ENCODE assay signal across 8 mouse cellular contexts in the genomic region with DNA sequence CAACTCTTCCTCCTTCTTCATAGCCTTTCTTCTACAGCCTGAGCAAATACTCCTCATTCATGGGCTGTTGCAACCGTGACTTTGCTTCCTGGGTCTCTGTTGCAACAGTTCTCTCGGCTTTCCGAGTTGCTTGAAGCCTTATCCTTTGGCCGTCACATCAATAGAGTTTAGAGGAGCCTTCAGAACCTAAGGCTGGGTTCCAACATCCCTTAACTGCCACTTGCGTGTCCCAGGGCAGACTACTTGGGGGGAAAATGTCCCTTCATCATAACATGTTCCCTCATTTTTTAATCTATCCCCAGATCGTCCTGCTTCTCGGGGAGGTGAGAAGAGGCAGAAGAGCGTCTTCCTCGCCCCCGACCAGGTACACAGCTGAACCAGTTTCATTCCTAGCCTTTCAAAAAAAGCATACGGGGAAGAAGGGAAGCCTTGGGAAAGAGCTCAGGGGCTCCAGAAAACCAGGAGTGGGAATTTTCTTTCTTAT. TPM values are rescaled to one million over a fixed set of nuclear protein-coding genes. Genes with fewer than 3 reads are reported as not detected.
DNase-seq lines count a peak whose midpoint lies in the region; ATAC-seq and TF ChIP-seq lines count a peak whose summit lies in the region.

No protein-coding gene starts in this region.

- under 1% methylated on average over 11 of the region's 11 CpGs for WGBS in kidney, embryonic 16.5 days
- 1% methylated on average over 11 of the region's 11 CpGs for WGBS in small intestine, adult 2 months

- H3K9ac ChIP-seq in kidney, embryonic 16.5 days (replicated peaks; ENCODE audit: low read length) = peak overlapping the region; percentile 87

- H3K4me1 ChIP-seq in kidney, embryonic 16.5 days (ENCODE audit: insufficient read depth, low read length) = peaks cover 36% of the 10 kb centered on the region
- H3K4me1 ChIP-seq in small intestine, adult 2 months (ENCODE audit: control insufficient read depth, insufficient read depth, insufficient read length, low read length) = peaks cover 4% of the 10 kb centered on the region; the same call in 1 of the 2 replicates

- no peak for TF ChIP-seq CTCF in brain, embryonic 14.5 days (IDR thresholded peaks at IDR 0.05; ENCODE audit: borderline replicate concordance, extremely low read depth, insufficient read depth, insufficient read length)
- TF ChIP-seq CTCF in small intestine, adult 2 months (IDR thresholded peaks at IDR 0.05; ENCODE audit: extremely low read depth, insufficient read length, insufficient replicate concordance, low read depth, low read length) = no peak

- peak overlapping the region; percentile 99 for H3K27ac ChIP-seq in kidney, embryonic 16.5 days (ENCODE audit: low read length)
- H3K27ac ChIP-seq in small intestine, adult 2 months (ENCODE audit: insufficient read depth, low read depth, low read length) = peak overlapping the region; percentile 88

- peak; percentile 37 for DNase-seq in layer of hippocampus, adult 11-12 months (ENCODE audit: low spot score)
- no peak for DNase-seq in layer of hippocampus, adult 9-10 months (ENCODE audit: low spot score)
- peak; percentile 64 for DNase-seq in brain, embryonic 14.5 days (ENCODE audit: low read depth)
- DNase-seq in heart, adult 11 months = peak; percentile 95
- peak; percentile 72 for DNase-seq in lung, postnatal 10 days
- no peak for DNase-seq in right cerebral cortex, adult 18-20 months

- no peaks in the 10 kb centered on the region for H3K27me3 ChIP-seq in kidney, embryonic 16.5 days (ENCODE audit: insufficient read depth, low read length)
- no peaks in the 10 kb centered on the region for H3K27me3 ChIP-seq in small intestine, adult 2 months (ENCODE audit: control insufficient read depth, insufficient read depth, low read length)

- H3K4me3 ChIP-seq in kidney, embryonic 16.5 days (ENCODE audit: low read length) = peak overlapping the region; percentile 67
- peak overlapping the region; percentile 85 for H3K4me3 ChIP-seq in small intestine, adult 2 months (ENCODE audit: low read depth, low read length)

- no peak for ATAC-seq in kidney, embryonic 16.5 days (ENCODE audit: low FRiP score, low TSS enrichment)

- no peaks in the 10 kb centered on the region for H3K36me3 ChIP-seq in kidney, embryonic 16.5 days (ENCODE audit: insufficient read depth, low read length)
- H3K36me3 ChIP-seq in small intestine, adult 2 months (ENCODE audit: control insufficient read depth, insufficient read depth, low read length) = peaks cover 1% of the 10 kb centered on the region; the same call in 1 of the 2 replicates

- peak overlapping the region; percentile 80 for H3K4me2 ChIP-seq in kidney, embryonic 16.5 days (replicated peaks; ENCODE audit: low read depth, low read length)

- no peak for TF ChIP-seq POLR2A in brain, embryonic 14.5 days (IDR thresholded peaks at IDR 0.05; ENCODE audit: borderline replicate concordance, extremely low read depth, insufficient read depth, insufficient read length, poor library complexity, severe bottlenecking)
- TF ChIP-seq POLR2A in small intestine, adult 2 months (IDR thresholded peaks at IDR 0.05; ENCODE audit: low read depth, low read length) = no peak

- H3K9me3 ChIP-seq in kidney, embryonic 16.5 days (ENCODE audit: low read length) = no peaks in the 10 kb centered on the region

RNA-seq across cellular contexts. Expression of a gene that starts 0.5 kb away (rescaled TPM):
- polyA plus RNA-seq in brain, embryonic 14.5 days (2012; rRNA removed) = 64.6 and 72.9 TPM in 2 replicates
- polyA plus RNA-seq in kidney, embryonic 16.5 days (2015; fragmentation: Nextera tagmentation; extraction: Ambion mirVana) = 25.8 and 27.4 TPM in 2 replicates
- 4.4 and 11.5 TPM in 2 replicates for polyA plus RNA-seq in small intestine, adult 2 months (2012; rRNA removed)

RNA-seq across cellular contexts. Expression of a gene that starts 1.3 kb away (rescaled TPM):
- 48.7 and 53.3 TPM in 2 replicates for polyA plus RNA-seq in brain, embryonic 14.5 days (2012; rRNA removed)
- polyA plus RNA-seq in kidney, embryonic 16.5 days (2015; fragmentation: Nextera tagmentation; extraction: Ambion mirVana) = 55.8 and 57.0 TPM in 2 replicates
- polyA plus RNA-seq in small intestine, adult 2 months (2012; rRNA removed) = 58.5 and 89.2 TPM in 2 replicates

RNA-seq across cellular contexts. Expression of a gene that starts 24.6 kb away (rescaled TPM):
- 1.4 and 1.6 TPM in 2 replicates for polyA plus RNA-seq in brain, embryonic 14.5 days (2012; rRNA removed)
- polyA plus RNA-seq in kidney, embryonic 16.5 days (2015; fragmentation: Nextera tagmentation; extraction: Ambion mirVana) = 8.6 and 9.4 TPM in 2 replicates
- 0.52 and 0.65 TPM in 2 replicates for polyA plus RNA-seq in small intestine, adult 2 months (2012; rRNA removed)

RNA-seq across cellular contexts. Expression of a gene that starts 31.4 kb away (rescaled TPM):
- polyA plus RNA-seq in brain, embryonic 14.5 days (2012; rRNA removed) = 0.53 and 0.64 TPM in 2 replicates
- polyA plus RNA-seq in kidney, embryonic 16.5 days (2015; fragmentation: Nextera tagmentation; extraction: Ambion mirVana) = 0.41 and 0.82 TPM in 2 replicates
- 0.16 and 0.58 TPM in 2 replicates for polyA plus RNA-seq in small intestine, adult 2 months (2012; rRNA removed)

RNA-seq across cellular contexts. Expression of a gene that starts 32.2 kb away (rescaled TPM):
- 89.6 and 100 TPM in 2 replicates for polyA plus RNA-seq in brain, embryonic 14.5 days (2012; rRNA removed)
- polyA plus RNA-seq in kidney, embryonic 16.5 days (2015; fragmentation: Nextera tagmentation; extraction: Ambion mirVana) = 208 and 209 TPM in 2 replicates
- 51.3 and 84.0 TPM in 2 replicates for polyA plus RNA-seq in small intestine, adult 2 months (2012; rRNA removed)

Comparison
In these comparisons a context has a peak if more than half of its experiments do, and no peak if none do; other contexts are left out.
1. DNase-seq: peak in layer of hippocampus, adult 11-12 months (single experiment), brain, embryonic 14.5 days (single experiment), heart, adult 11 months (single experiment) and lung, postnatal 10 days (single experiment); none in layer of hippocampus, adult 9-10 months (single experiment) and right cerebral cortex, adult 18-20 months (single experiment).